Mouse (Mus musculus) lung, embryonic 16.5 days (tissue): ENCODE measurements around the gene Manba. TPM values are rescaled to one million over a fixed set of nuclear protein-coding genes. Genes with fewer than 3 reads are reported as not detected.
A peak's percentile ranks its signal among the peaks of the same experiment; 100 is the strongest.

ENCODE experiments used
- ATAC-seq: fragments of 200-750 bp; cut with Nextera tagmentation; 2 replicates; pipeline ENCODE4 v1.8.0; 2017; ENCODE audit warnings: low read depth, mild to moderate bottlenecking, moderate library complexity
- H3K27ac ChIP-seq: fragments of 300-500 bp; sonication (generic); 2 replicates; pipeline ENCODE4 v1.5.1; 2014; ENCODE audit warnings: mild to moderate bottlenecking, control low read depth, low read length
- H3K27me3 ChIP-seq: fragments of 300-500 bp; sonication (generic); 2 replicates; pipeline ENCODE4 v1.6.1; 2014; ENCODE audit warnings: low read depth, low read length, mixed read lengths; ENCODE audit not compliant: control insufficient read depth, insufficient read depth
- H3K36me3 ChIP-seq: fragments of 300-500 bp; sonication (generic); 2 replicates; pipeline ENCODE4 v1.6.1; 2014; ENCODE audit warnings: low read length; ENCODE audit not compliant: control insufficient read depth, insufficient read depth
- H3K4me1 ChIP-seq: fragments of 300-500 bp; sonication (generic); replicated peaks from 2 replicates; pipeline ENCODE4 v1.6.1; 2014; ENCODE audit warnings: low read length, mixed read lengths; ENCODE audit not compliant: control insufficient read depth, insufficient read depth
- H3K4me2 ChIP-seq: fragments of 300-500 bp; sonication (generic); 2 replicates; pipeline ENCODE4 v1.6.1; 2014; ENCODE audit warnings: low read depth, low read length, control low read depth
- H3K4me3 ChIP-seq: fragments of 300-500 bp; sonication (generic); 2 replicates; pipeline ENCODE4 v1.5.1; 2014; ENCODE audit warnings: mild to moderate bottlenecking, low read length, control low read depth
- H3K9ac ChIP-seq: fragments of 300-500 bp; sonication (generic); 2 replicates; pipeline ENCODE4 v1.6.1; 2014; ENCODE audit warnings: low read length, control low read depth
- H3K9me3 ChIP-seq: fragments of 300-500 bp; sonication (generic); 2 replicates; pipeline ENCODE4 v1.6.1; 2016; ENCODE audit warnings: low read length; ENCODE audit not compliant: control insufficient read depth
- WGBS: fragments of 180-500 bp; shearing (Covaris S2); extraction: QIAGEN DNeasy Blood & Tissue Kit; methylation state at CpG from one replicate; pipeline ENCODE4 v1.1.7; 2014; 5-methylcytosine and 5-hydroxymethylcytosine counted together
- polyA plus RNA-seq: library from polyadenylated mRNA; unstranded; fragments of >200 nt; fragmentation: Nextera tagmentation; extraction: Ambion mirVana; gene quantifications from 2 replicates; pipeline ENCODE4 v1.2.1, GENCODE M21; 2015

The Manba gene
- polyA plus RNA-seq, 1 experiment from 2014 or later: 11.2 TPM

DNA sequence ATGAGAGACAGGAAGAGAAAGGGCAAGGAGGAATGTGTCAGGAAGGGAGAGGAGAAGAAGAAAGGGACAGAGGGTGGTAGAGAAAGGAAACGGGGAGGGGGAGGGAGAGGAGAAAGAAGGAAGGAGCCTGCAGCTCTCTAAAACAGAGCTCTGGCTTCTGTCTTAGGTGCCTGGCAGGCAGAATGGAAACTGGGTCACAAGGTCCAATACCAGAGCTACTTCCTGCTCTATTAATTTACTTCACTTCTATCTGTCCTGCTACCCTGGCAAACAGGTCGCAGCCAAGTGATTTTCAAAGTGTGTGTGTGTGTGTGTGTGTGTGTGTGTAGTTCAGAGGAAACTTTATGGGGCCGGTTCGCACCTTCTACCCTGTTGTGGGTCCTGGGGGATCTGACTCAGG lies 93.8 kb downstream of the Manba start:
- Histone ChIP-seq H3K9ac (no peak overlapping the region), H3K4me1 (peaks cover 13% of the 10 kb centered on the region), H3K27ac (no peak overlapping the region), H3K4me3 (no peak overlapping the region), H3K4me2 (no peak overlapping the region), H3K36me3 (peaks cover 3% of the 10 kb centered on the region), H3K9me3 (no peaks in the 10 kb centered on the region), H3K27me3 (no peaks in the 10 kb centered on the region)
- 57% methylated on average over 4 of the region's 4 CpGs for WGBS
- ATAC-seq: no peak

DNA sequence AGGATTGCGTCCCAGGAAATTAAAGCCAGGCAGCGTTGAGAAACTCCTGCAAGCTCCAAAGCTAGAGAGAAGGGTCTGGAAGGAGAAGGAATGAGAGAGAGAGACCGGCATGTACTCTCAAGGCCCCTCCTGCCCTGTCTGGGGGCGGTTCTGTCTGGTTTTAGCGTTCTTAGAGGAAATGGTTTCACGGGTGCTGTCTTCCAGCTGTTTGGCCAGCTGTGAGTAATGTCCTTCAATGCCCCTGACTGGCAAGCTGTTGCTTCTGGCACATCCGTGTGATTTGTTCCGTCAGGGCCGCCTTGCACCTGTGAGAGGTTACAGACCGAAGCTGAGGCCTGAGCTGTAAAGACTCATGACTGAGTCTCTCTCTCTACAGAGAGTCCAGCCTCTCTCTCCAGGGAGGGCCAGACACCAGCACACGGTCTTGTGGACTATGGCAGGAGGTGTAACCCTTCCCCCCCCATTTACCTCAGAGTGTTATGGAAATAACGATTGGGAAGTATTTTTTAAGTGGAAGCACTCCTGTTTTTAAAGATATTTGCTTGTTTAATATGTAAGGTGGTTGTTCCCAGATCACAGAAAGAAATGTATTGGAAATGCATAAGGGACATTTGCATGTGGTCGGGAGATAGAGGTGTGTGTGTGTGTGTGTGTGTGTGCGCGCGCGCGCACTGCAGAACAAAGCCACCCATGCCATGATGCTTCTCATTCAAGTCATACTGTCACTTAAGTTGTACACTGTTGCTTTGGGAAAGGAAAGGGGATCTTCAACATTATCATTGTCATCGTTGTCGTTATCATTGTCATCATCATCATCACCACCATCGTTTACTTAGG lies 95.2 kb downstream of the Manba start:
- Histone ChIP-seq H3K9me3 (no peaks in the 10 kb centered on the region), H3K27me3 (no peaks in the 10 kb centered on the region), H3K9ac (no peak overlapping the region), H3K27ac (no peak overlapping the region), H3K36me3 (peaks cover 12% of the 10 kb centered on the region), H3K4me1 (peaks cover 13% of the 10 kb centered on the region), H3K4me3 (no peak overlapping the region), H3K4me2 (no peak overlapping the region)
- ATAC-seq: peak; percentile 43; the same call in 1 of the 2 replicates
- 64% methylated on average over 21 of the region's 21 CpGs for WGBS

DNA sequence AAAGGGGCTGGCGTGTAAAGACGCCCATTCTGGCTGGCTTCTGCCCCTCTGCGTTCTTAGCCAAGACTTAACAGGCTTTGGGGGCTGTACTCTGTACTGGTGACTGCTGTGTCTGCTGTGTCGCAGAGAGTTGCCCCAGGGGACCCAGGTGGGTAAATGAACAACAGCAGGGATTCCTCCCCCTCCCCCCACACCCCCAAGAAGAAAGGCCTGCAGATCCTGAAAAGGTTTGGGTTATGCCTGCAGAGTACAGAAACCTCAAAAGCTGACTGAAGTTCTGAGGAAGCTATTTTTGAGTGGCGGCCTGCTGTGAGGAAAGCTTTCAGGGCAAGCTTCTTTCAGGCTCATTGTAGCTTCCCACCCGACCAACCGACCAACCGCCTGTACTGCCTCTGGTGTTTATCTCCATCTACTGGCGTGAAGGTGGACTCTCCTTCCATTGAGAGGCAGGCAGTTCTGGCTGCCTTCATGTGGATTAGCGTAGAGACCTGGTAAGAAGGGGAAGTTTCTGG lies 96.3 kb downstream of the Manba start:
- Histone ChIP-seq H3K4me1 (peaks cover 13% of the 10 kb centered on the region), H3K4me3 (no peak overlapping the region), H3K27ac (no peak overlapping the region), H3K4me2 (no peak overlapping the region), H3K9me3 (no peaks in the 10 kb centered on the region), H3K27me3 (no peaks in the 10 kb centered on the region), H3K9ac (no peak overlapping the region), H3K36me3 (peaks cover 18% of the 10 kb centered on the region)
- ATAC-seq: peak; percentile 76
- 30% methylated on average over 10 of the region's 10 CpGs for WGBS

DNA sequence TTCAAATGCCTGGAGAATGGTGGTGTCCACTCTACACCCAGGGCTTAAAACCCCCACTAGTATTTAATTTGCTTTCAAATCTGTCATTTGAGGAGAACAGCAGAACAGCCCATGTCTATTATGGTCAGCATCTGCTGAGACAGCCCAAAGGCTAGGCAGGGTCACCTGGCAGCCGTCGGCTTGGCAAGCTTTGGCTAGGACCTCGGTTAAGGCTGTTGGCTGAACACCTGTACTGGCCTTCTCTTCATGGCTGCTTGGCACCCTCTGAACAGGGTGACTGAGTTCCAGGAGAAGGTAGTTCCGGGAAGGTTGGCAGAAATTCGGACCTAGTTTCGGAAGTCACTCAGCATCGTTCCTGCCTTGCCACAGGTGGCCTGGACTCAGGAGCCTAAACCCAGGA lies 96.8 kb downstream of the Manba start:
- Histone ChIP-seq H3K9me3 (no peaks in the 10 kb centered on the region), H3K27me3 (no peaks in the 10 kb centered on the region), H3K4me2 (no peak overlapping the region), H3K4me3 (no peak overlapping the region), H3K27ac (no peak overlapping the region), H3K4me1 (peaks cover 13% of the 10 kb centered on the region), H3K9ac (no peak overlapping the region), H3K36me3 (peaks cover 24% of the 10 kb centered on the region)
- no peak for ATAC-seq
- WGBS: 85% methylated on average over 7 of the region's 7 CpGs

DNA sequence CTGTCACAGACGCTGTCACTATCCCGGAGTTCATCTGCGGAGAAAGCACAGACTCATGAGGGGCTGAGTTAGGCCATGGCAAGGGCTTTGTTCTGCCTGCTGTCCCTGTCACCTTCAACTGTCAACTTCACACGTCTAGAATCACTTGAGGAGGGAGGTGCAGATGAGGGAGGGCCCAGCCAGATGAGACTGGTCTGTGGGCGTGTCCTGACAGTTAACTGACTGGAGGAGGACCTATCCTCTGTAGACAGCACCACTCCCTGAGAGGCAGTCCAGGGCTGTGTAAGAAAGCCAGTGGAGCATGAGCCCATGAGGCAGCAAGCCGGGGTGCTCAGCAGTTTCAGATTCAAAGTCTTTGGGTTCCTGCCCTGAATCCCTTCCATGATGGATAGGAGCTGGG lies 100.1 kb downstream of the Manba start:
- Histone ChIP-seq H3K36me3 (peaks cover 43% of the 10 kb centered on the region), H3K9ac (no peak overlapping the region), H3K4me1 (peaks cover 4% of the 10 kb centered on the region), H3K27me3 (no peaks in the 10 kb centered on the region), H3K9me3 (no peaks in the 10 kb centered on the region), H3K4me3 (no peak overlapping the region), H3K4me2 (no peak overlapping the region), H3K27ac (no peak overlapping the region)
- no peak for ATAC-seq
- whole genome bisulfite sequencing: 57% methylated on average over 6 of the region's 6 CpGs

DNA sequence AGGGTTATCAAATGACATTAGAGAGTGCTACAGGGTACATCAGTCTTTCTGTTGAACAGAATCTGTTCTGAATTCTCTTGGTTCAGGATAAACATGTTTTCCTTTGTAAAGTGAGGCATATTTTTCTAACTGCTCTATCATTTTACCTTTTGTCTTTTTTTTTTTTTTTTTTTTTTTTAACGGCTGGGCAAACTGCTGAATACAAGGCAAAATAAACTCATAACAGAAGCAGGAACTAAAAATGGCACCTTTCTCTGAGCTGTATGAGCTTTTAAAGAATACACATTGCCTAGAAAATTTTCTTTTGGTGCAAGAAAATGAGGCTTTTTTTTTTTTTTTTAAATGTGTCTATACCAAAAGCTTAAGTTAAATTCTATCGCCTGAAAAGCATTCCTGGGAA lies 100.6 kb downstream of the Manba start:
- H3K9ac ChIP-seq: no peak overlapping the region

DNA sequence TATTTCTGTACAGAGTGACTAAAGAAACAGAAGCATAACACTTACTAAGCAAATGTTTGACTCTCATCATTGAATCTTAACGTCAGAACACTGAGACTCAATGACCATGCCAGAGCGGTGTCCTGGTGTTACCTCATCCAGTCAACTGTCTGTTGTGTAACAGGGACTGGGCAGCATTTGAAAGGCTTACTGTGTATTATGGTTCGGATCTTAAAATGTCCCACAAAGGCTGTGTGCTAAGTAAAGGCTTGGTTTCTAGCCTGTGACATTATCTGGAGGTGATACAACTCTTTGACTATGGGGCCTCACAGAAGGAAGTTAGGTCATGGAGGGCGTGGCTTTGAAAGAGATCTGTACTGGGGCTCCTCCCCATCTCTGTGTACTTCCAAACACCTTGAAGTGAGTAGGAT lies 101.1 kb downstream of the Manba start:
- Histone ChIP-seq H3K27ac (no peak overlapping the region), H3K4me2 (no peak overlapping the region), H3K4me3 (no peak overlapping the region), H3K27me3 (no peaks in the 10 kb centered on the region), H3K9me3 (no peaks in the 10 kb centered on the region), H3K4me1 (0 out of 2 replicates have a peak, but pooled peaks cover 1% of the 10 kb centered on the region), H3K9ac (no peak overlapping the region), H3K36me3 (peaks cover 47% of the 10 kb centered on the region)
- ATAC-seq: no peak
- 78% methylated on average over 4 of the region's 4 CpGs for WGBS

More for the DNA sequence above, 100.6 kb downstream of the Manba start:
- Histone ChIP-seq H3K4me3 (no peak overlapping the region), H3K27ac (no peak overlapping the region), H3K27me3 (no peaks in the 10 kb centered on the region), H3K36me3 (peaks cover 44% of the 10 kb centered on the region), H3K9me3 (no peaks in the 10 kb centered on the region), H3K4me2 (no peak overlapping the region), H3K4me1 (0 out of 2 replicates have a peak, but pooled peaks cover 3% of the 10 kb centered on the region)
- WGBS: 78% methylated on average over 2 of the region's 2 CpGs
- ATAC-seq: no peak

DNA sequence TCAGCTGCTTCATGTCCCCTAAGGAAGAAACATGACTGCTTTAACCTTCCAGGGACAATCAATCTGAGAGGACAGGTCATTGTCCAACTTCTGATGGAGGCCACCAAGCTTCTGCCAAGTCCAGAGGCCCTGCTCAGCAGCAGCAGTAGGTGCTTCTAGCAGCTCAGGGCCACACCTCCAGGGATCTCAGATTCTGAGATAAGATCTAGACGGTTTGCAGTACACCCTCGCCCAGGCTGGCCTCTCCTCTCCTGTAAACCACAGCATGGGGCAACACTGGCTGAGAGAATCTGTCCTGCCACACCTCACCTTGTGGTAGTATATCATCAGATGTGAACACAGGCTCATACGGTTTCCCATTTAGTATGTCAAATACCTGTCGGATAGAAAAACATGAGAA lies 105.1 kb downstream of the Manba start:
- no peak overlapping the region for H3K4me2 ChIP-seq
- H3K36me3 ChIP-seq: peaks cover 45% of the 10 kb centered on the region
- no peaks in the 10 kb centered on the region for H3K27me3 ChIP-seq
- peaks cover 13% of the 10 kb centered on the region for H3K4me1 ChIP-seq
- no peak overlapping the region for H3K9ac ChIP-seq
- no peaks in the 10 kb centered on the region for H3K9me3 ChIP-seq
- WGBS: 59% methylated on average over 4 of the region's 4 CpGs
- H3K27ac ChIP-seq: no peak overlapping the region
- ATAC-seq: no peak
- H3K4me3 ChIP-seq: no peak overlapping the region

DNA sequence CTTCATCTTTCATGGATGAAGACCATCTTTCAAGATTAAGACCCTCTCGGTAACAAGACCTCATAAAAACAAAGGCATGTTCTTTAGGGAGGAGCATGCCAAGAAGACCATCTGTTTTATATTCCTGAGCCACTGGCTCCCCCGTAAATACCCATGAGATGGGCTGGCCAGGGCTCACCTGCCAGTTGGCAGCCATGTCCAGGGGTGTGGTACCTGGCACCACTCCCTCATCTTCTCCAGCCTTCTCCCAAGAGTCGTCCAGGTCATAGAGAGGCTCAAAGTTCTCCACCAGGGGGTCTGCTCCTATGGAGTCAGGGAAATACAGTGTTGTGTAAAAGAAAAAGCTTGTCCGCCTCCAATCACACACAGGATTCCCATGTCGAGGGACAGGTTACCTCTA lies 106.0 kb downstream of the Manba start:
- WGBS: 64% methylated on average over 5 of the region's 5 CpGs
- peaks cover 40% of the 10 kb centered on the region for H3K36me3 ChIP-seq
- H3K4me3 ChIP-seq: no peak overlapping the region
- H3K4me2 ChIP-seq: no peak overlapping the region
- H3K9me3 ChIP-seq: no peaks in the 10 kb centered on the region
- no peak overlapping the region for H3K9ac ChIP-seq
- no peaks in the 10 kb centered on the region for H3K27me3 ChIP-seq
- no peak overlapping the region for H3K27ac ChIP-seq
- ATAC-seq: no peak
- peaks cover 17% of the 10 kb centered on the region for H3K4me1 ChIP-seq
